Mouse (Mus musculus) hindbrain, embryonic 14.5 days (tissue): ENCODE data around the gene Dcdc2a. TPM values are rescaled to one million over a fixed set of nuclear protein-coding genes. Genes with fewer than 3 reads are reported as not detected.
A peak's percentile ranks its signal among the peaks of the same experiment; 100 is the strongest.

Source experiments
- ATAC-seq: fragments of 200-750 bp; cut with Nextera tagmentation; 2 replicates; pipeline ENCODE4 v1.8.0; 2017; ENCODE audit warnings: moderate number of reproducible peaks, mild to moderate bottlenecking, moderate TSS enrichment, moderate library complexity; ENCODE audit not compliant: low FRiP score
- DNase-seq: peaks from one replicate; pipeline ENCODE4 v3.0.0-alpha.2; 2015; ENCODE audit warnings: low spot score
- H3K27ac ChIP-seq: fragments of 300-500 bp; sonication (generic); 2 replicates; pipeline ENCODE4 v1.5.1; 2014; ENCODE audit warnings: mild to moderate bottlenecking, moderate library complexity
- H3K27me3 ChIP-seq: fragments of 300-500 bp; sonication (generic); 2 replicates; pipeline ENCODE4 v1.6.1; 2014; ENCODE audit warnings: mild to moderate bottlenecking, low read length, mixed read lengths; ENCODE audit not compliant: control insufficient read depth, insufficient read depth
- H3K36me3 ChIP-seq: fragments of 300-500 bp; sonication (generic); replicated peaks from 2 replicates; pipeline ENCODE4 v1.6.1; 2014; ENCODE audit not compliant: control insufficient read depth, insufficient read depth
- H3K4me1 ChIP-seq: fragments of 300-500 bp; sonication (generic); replicated peaks from 2 replicates; pipeline ENCODE4 v1.6.1; 2014; ENCODE audit warnings: antibody characterized with exemption, low read length, mixed read lengths; ENCODE audit not compliant: control insufficient read depth, insufficient read depth
- H3K4me2 ChIP-seq: fragments of 300-500 bp; sonication (generic); replicated peaks from 2 replicates; pipeline ENCODE4 v1.6.1; 2014; ENCODE audit warnings: mild to moderate bottlenecking, moderate library complexity
- H3K4me3 ChIP-seq: fragments of 300-500 bp; sonication (generic); replicated peaks from 2 replicates; pipeline ENCODE4 v1.5.1; 2014; ENCODE audit warnings: mild to moderate bottlenecking, low read length
- H3K9ac ChIP-seq: fragments of 300-500 bp; sonication (generic); 2 replicates; pipeline ENCODE4 v1.6.1; 2014
- H3K9me3 ChIP-seq: fragments of 300-500 bp; sonication (generic); 2 replicates; pipeline ENCODE4 v1.6.1; 2016; ENCODE audit warnings: low read length; ENCODE audit not compliant: control insufficient read depth
- WGBS: fragments of 180-500 bp; shearing (Covaris S2); extraction: QIAGEN DNeasy Blood & Tissue Kit; methylation state at CpG from one replicate; pipeline ENCODE4 v1.1.7; 2014; 5-methylcytosine and 5-hydroxymethylcytosine counted together
- polyA plus RNA-seq: library from polyadenylated mRNA; unstranded; fragments of >200 nt; fragmentation: Nextera tagmentation; extraction: Ambion mirVana; gene quantifications from 2 replicates; pipeline ENCODE4 v1.2.1, GENCODE M21; 2014

Gene Dcdc2a
- polyA plus RNA-seq, 1 experiment from 2014 or later, result 3.9 TPM

- Histone ChIP-seq H3K36me3 (no peaks in the 10 kb centered on the region), H3K9ac (no peak overlapping the region), H3K9me3 (no peaks in the 10 kb centered on the region), H3K4me3 (no peak overlapping the region), H3K4me1 (no peaks in the 10 kb centered on the region), H3K4me2 (no peak overlapping the region), H3K27me3 (no peaks in the 10 kb centered on the region), H3K27ac (no peak overlapping the region)
- ATAC-seq (no peak), DNase-seq (no peak)
- WGBS, result 83% methylated on average over 4 of the region's 4 CpGs
Measured at GRCm38 (mm10) chr13:25178236-25179001, 122.6 kb downstream of the Dcdc2a start.

DNA sequence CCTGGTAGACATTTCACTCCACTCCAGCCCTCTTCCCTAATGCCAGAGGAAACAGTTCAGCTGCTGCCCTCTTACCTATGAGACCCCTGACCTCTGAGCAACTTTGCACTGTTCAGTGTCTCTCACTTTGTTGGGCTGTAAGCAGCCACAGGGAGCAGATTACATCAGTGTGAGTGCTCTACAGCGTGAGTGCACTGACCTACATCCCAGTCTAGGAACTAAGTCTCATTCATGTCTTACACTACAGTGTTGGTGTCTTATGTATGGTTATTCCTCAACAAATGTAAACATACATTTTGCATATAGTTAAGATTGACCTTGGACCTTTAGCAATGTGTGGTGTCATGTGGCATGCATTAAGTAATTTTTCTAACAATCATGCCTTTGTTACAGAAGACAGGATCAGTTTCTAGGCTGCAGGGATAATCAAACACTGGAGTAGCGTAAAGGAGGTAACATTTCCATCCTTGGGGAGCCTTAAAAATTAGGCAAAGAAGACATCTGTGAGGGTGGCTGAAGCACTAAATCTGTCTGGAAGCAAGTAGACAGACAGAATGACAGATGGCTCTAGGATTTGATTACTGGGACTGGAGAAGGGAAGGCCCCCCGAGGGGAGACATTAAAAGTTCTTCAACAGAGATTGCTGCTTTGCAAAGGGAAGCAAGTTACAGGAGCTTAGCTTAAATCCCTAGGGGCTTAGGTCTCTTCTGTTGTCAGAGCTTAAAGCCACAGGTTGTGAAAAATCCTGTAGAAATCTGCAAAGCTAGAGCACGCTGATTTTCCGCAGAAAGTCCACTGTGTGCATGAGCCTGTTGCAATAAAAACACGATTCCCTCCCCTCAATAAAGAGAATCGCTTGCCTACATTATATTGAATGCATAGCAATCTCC is 130.9 kb downstream of the Dcdc2a start:
- H3K4me3 ChIP-seq, result no peak overlapping the region
- no peaks in the 10 kb centered on the region; the same call in 1 of the 2 replicates for H3K4me1 ChIP-seq
- H3K9me3 ChIP-seq, result no peaks in the 10 kb centered on the region
- H3K36me3 ChIP-seq, result no peaks in the 10 kb centered on the region
- DNase-seq (no peak), ATAC-seq (peak; percentile 21; the same call in 1 of the 2 replicates)
- WGBS, result 14% methylated on average over 7 of the region's 7 CpGs
- 0 out of 2 replicates have a peak overlapping the region, but pooled peaks have one; percentile 29 for H3K9ac ChIP-seq
- H3K4me2 ChIP-seq, result peak overlapping the region; percentile 37
- no peaks in the 10 kb centered on the region for H3K27me3 ChIP-seq
- H3K27ac ChIP-seq, result no peak overlapping the region

GRCm38 (mm10) chr13:25187326-25187710 is 131.5 kb downstream of the Dcdc2a start:
- ATAC-seq (peak; percentile 71; the same call in 1 of the 2 replicates), DNase-seq (peak; percentile 79)
- Histone ChIP-seq H3K4me2 (peak overlapping the region; percentile 37), H3K9ac (peak overlapping the region; percentile 29; the same call in 1 of the 2 replicates), H3K9me3 (no peaks in the 10 kb centered on the region), H3K4me3 (no peak overlapping the region), H3K27ac (no peak overlapping the region), H3K4me1 (no peaks in the 10 kb centered on the region; the same call in 1 of the 2 replicates), H3K36me3 (no peaks in the 10 kb centered on the region), H3K27me3 (no peaks in the 10 kb centered on the region)
- 6% methylated on average over 6 of the region's 6 CpGs for WGBS

- Histone ChIP-seq H3K4me3 (no peak overlapping the region), H3K4me1 (no peaks in the 10 kb centered on the region; the same call in 1 of the 2 replicates), H3K36me3 (no peaks in the 10 kb centered on the region), H3K4me2 (no peak overlapping the region), H3K9me3 (no peaks in the 10 kb centered on the region), H3K9ac (no peak overlapping the region), H3K27me3 (no peaks in the 10 kb centered on the region), H3K27ac (no peak overlapping the region)
- ATAC-seq (no peak), DNase-seq (no peak)
- 83% methylated on average over 11 of the region's 11 CpGs for WGBS
Measured at GRCm38 (mm10) chr13:25189419-25190144, 133.8 kb downstream of the Dcdc2a start.

DNA sequence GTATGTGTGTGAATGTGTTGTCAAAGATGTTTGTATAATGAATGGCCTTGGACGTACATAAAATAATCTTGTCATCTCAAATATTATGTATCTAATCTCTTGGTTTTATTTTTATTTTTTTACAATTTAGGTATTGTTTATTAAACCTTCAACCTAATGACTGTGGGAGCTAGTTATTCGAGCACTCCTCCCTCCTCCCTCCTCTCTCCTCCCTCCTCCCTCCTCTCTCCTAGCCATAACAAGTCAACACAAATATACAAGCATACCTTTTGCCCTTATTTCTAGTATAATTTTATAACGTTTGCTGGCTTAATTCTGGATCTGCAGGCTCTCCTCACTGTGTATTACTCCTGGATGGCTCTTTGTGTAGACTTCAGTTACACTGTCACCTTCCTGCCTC is 134.4 kb downstream of the Dcdc2a start:
- no peaks in the 10 kb centered on the region for H3K9me3 ChIP-seq
- no peak overlapping the region for H3K9ac ChIP-seq
- 76% methylated on average over 3 of the region's 3 CpGs for WGBS
- no peak for DNase-seq
- H3K4me3 ChIP-seq, result no peak overlapping the region
- no peaks in the 10 kb centered on the region; the same call in 1 of the 2 replicates for H3K4me1 ChIP-seq
- no peaks in the 10 kb centered on the region for H3K27me3 ChIP-seq
- ATAC-seq, result no peak
- no peak overlapping the region for H3K4me2 ChIP-seq
- no peaks in the 10 kb centered on the region for H3K36me3 ChIP-seq
- H3K27ac ChIP-seq, result no peak overlapping the region

GRCm38 (mm10) chr13:25195706-25196105 is 139.9 kb downstream of the Dcdc2a start:
- Histone ChIP-seq H3K4me2 (no peak overlapping the region), H3K4me1 (no peaks in the 10 kb centered on the region), H3K36me3 (no peaks in the 10 kb centered on the region), H3K9ac (no peak overlapping the region), H3K27ac (no peak overlapping the region), H3K9me3 (no peaks in the 10 kb centered on the region), H3K27me3 (no peaks in the 10 kb centered on the region), H3K4me3 (no peak overlapping the region)
- ATAC-seq, result no peak
- no peak for DNase-seq
- WGBS, result 93% methylated on average over 10 of the region's 10 CpGs

- 78% methylated on average over 3 of the region's 3 CpGs for WGBS
- H3K27me3 ChIP-seq, result no peaks in the 10 kb centered on the region
- H3K4me3 ChIP-seq, result no peak overlapping the region
- H3K9me3 ChIP-seq, result no peaks in the 10 kb centered on the region
- no peak overlapping the region for H3K27ac ChIP-seq
- ATAC-seq, result no peak
- H3K4me1 ChIP-seq, result no peaks in the 10 kb centered on the region
- H3K36me3 ChIP-seq, result no peaks in the 10 kb centered on the region
- no peak overlapping the region for H3K9ac ChIP-seq
- no peak overlapping the region for H3K4me2 ChIP-seq
- DNase-seq, result no peak
Measured at GRCm38 (mm10) chr13:25199916-25200315, 144.1 kb downstream of the Dcdc2a start.

DNA sequence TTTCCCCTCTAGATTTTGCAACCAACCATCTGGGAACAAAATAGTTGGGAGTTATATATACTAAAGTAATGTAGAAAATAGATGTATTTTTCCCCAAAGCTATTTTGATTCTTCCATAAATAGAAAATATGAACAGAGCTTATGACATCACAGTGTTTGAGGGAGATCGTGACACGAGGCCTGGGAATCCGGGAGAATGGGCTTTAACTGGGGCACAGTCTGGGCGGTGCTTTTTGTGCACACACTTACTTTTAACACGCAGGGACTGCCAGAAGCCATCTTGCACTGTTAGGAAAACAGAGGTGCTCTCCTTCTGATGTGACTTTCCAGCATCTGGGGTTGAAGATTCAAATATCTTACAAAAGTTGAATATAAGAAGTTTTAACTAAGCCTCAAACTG is 151.1 kb downstream of the Dcdc2a start:
- WGBS, result 93% methylated on average over 5 of the region's 5 CpGs
- Histone ChIP-seq H3K27me3 (no peaks in the 10 kb centered on the region), H3K9ac (no peak overlapping the region), H3K9me3 (no peaks in the 10 kb centered on the region), H3K4me1 (no peaks in the 10 kb centered on the region), H3K4me3 (no peak overlapping the region), H3K36me3 (no peaks in the 10 kb centered on the region), H3K27ac (no peak overlapping the region), H3K4me2 (no peak overlapping the region)
- ATAC-seq, result no peak
- no peak for DNase-seq

GRCm38 (mm10) chr13:25218394-25218793 is 162.6 kb downstream of the Dcdc2a start:
- ATAC-seq (no peak), DNase-seq (no peak)
- H3K4me3 ChIP-seq, result no peak overlapping the region
- no peak overlapping the region for H3K27ac ChIP-seq
- H3K4me2 ChIP-seq, result no peak overlapping the region
- H3K36me3 ChIP-seq, result no peaks in the 10 kb centered on the region
- no peaks in the 10 kb centered on the region for H3K9me3 ChIP-seq
- 88% methylated on average over 1 of the region's 1 CpGs for WGBS
- no peak overlapping the region for H3K9ac ChIP-seq
- no peaks in the 10 kb centered on the region for H3K27me3 ChIP-seq
- no peaks in the 10 kb centered on the region for H3K4me1 ChIP-seq
